Mouse (Mus musculus) testis, adult 2 months (tissue): ENCODE measurements around the gene Ak2.

Experiments used
- CTCF ChIP-seq: fragments of 200-500 bp; IDR thresholded peaks from 2 replicates; pipeline ENCODE4 v1.5.1; 2012; ENCODE audit warnings: low read depth, mild to moderate bottlenecking, inconsistent platforms, low read length, moderate library complexity; ENCODE audit not compliant: control insufficient read depth, insufficient read depth, insufficient replicate concordance
- POLR2A ChIP-seq: fragments of 200-500 bp; IDR thresholded peaks from 2 replicates; pipeline ENCODE4 v1.6.1; 2012; ENCODE audit warnings: low read depth, mild to moderate bottlenecking, inconsistent platforms, low read length, moderate library complexity; ENCODE audit not compliant: control insufficient read depth

- TF ChIP-seq CTCF: no peak
- no peak for TF ChIP-seq POLR2A
These were observed 32.1 kb downstream of the Ak2 start for GRCm38 (mm10) chr4:129023884-129024283.
